Mouse (Mus musculus) limb, embryonic 12.5 days (tissue): ENCODE results near the gene Gtf2a2. TPM values are rescaled to one million over a fixed set of nuclear protein-coding genes. Genes with fewer than 3 reads are reported as not detected.

ENCODE experiments used
- ATAC-seq: fragments of 200-750 bp; cut with Nextera tagmentation; 2 replicates; pipeline ENCODE4 v1.8.0; 2017; ENCODE audit warnings: low read depth, moderate TSS enrichment; ENCODE audit not compliant: insufficient number of reproducible peaks, insufficient read depth, low FRiP score, low TSS enrichment
- H3K27ac ChIP-seq: fragments of 300-500 bp; sonication (generic); 2 replicates; pipeline ENCODE4 v1.5.1; 2016; ENCODE audit warnings: mild to moderate bottlenecking, moderate library complexity
- H3K27me3 ChIP-seq: fragments of 300-500 bp; sonication (generic); 2 replicates; pipeline ENCODE4 v1.6.1; 2016; ENCODE audit warnings: mild to moderate bottlenecking, moderate library complexity
- H3K36me3 ChIP-seq: fragments of 300-500 bp; sonication (generic); 2 replicates; pipeline ENCODE4 v1.6.1; 2016; ENCODE audit warnings: mild to moderate bottlenecking, moderate library complexity
- H3K4me1 ChIP-seq: fragments of 300-500 bp; sonication (generic); replicated peaks from 2 replicates; pipeline ENCODE4 v1.6.1; 2016
- H3K4me2 ChIP-seq: fragments of 300-500 bp; sonication (generic); 2 replicates; pipeline ENCODE4 v1.6.1; 2016; ENCODE audit warnings: mild to moderate bottlenecking, moderate library complexity
- H3K4me3 ChIP-seq: fragments of 300-500 bp; sonication (generic); replicated peaks from 2 replicates; pipeline ENCODE4 v1.5.1; 2016; ENCODE audit warnings: mild to moderate bottlenecking
- H3K9ac ChIP-seq: fragments of 300-500 bp; sonication (generic); replicated peaks from 2 replicates; pipeline ENCODE4 v1.6.1; 2016; ENCODE audit warnings: mild to moderate bottlenecking, moderate library complexity
- H3K9me3 ChIP-seq: fragments of 300-500 bp; sonication (generic); 2 replicates; pipeline ENCODE4 v1.6.1; 2016; ENCODE audit warnings: mild to moderate bottlenecking, moderate library complexity
- WGBS: fragments of 180-500 bp; shearing (Covaris S2); methylation state at CpG from one replicate; pipeline ENCODE4 v1.1.7; 2016; 5-methylcytosine and 5-hydroxymethylcytosine counted together
- polyA plus RNA-seq: library from polyadenylated mRNA; unstranded; fragments of >200 nt; fragmentation: Nextera tagmentation; extraction: Ambion mirVana; gene quantifications from 2 replicates; pipeline ENCODE4 v1.2.1, GENCODE M21; 2016

Gene Gtf2a2
- polyA plus RNA-seq, 1 experiment from 2014 or later = 213 TPM

- Histone ChIP-seq H3K4me1 (no peaks in the 10 kb centered on the region), H3K27me3 (no peaks in the 10 kb centered on the region), H3K36me3 (no peaks in the 10 kb centered on the region), H3K4me2 (no peak overlapping the region), H3K27ac (no peak overlapping the region), H3K4me3 (no peak overlapping the region), H3K9me3 (no peaks in the 10 kb centered on the region), H3K9ac (no peak overlapping the region)
- no peak for ATAC-seq
- 93% methylated on average over 3 of the region's 3 CpGs for WGBS
Observed at GRCm38 (mm10) chr9:70067497-70067896, 55.1 kb downstream of the Gtf2a2 start.

GRCm38 (mm10) chr9:70069961-70070435 is 57.6 kb downstream of the Gtf2a2 start:
- no peak overlapping the region for H3K4me3 ChIP-seq
- H3K36me3 ChIP-seq = no peaks in the 10 kb centered on the region
- 83% methylated on average over 8 of the region's 8 CpGs for WGBS

DNA sequence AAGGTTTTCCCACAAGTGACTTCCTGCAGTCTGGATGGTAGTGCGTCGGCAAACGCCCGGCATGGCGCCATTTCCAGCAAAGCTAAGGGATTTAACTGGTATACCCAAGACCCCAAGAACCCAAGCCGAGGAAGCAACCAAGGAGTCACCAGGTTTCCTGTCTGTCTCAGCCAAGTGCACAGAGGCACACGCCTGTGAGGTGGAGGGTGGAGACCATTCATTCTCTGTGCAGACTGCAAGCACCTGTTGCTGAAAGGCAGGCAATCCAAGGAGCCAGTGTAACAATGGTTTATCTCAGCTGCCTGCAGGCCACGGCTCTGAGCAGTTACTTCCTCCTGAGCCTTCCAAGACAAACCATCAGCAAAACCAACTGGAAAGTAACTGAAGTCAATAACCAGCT is 60.0 kb downstream of the Gtf2a2 start:
- H3K9ac ChIP-seq = no peak overlapping the region
- no peak overlapping the region for H3K4me3 ChIP-seq
- WGBS = 87% methylated on average over 8 of the region's 8 CpGs
- no peak overlapping the region for H3K4me2 ChIP-seq
- H3K4me1 ChIP-seq = no peaks in the 10 kb centered on the region
- ATAC-seq = no peak
- no peaks in the 10 kb centered on the region for H3K27me3 ChIP-seq
- no peaks in the 10 kb centered on the region for H3K36me3 ChIP-seq
- no peak overlapping the region for H3K27ac ChIP-seq
- no peaks in the 10 kb centered on the region for H3K9me3 ChIP-seq

More at GRCm38 (mm10) chr9:70069961-70070435, 57.6 kb downstream of the Gtf2a2 start:
- Histone ChIP-seq H3K9ac (no peak overlapping the region), H3K27ac (no peak overlapping the region), H3K9me3 (no peaks in the 10 kb centered on the region), H3K27me3 (no peaks in the 10 kb centered on the region), H3K4me2 (no peak overlapping the region), H3K4me1 (no peaks in the 10 kb centered on the region)
- no peak for ATAC-seq

Other genes with a start within 250 kb of the Gtf2a2 start
- gene Bnip2, start 23.1 kb upstream of the Gtf2a2 start, polyA plus RNA-seq = 103 and 112 TPM in 2 replicates
- not detected in 2 replicates for gene Gcnt3, start 25.5 kb downstream of the Gtf2a2 start, polyA plus RNA-seq
- 1.7 and 2.4 TPM in 2 replicates for gene Fam81a, start 130.0 kb downstream of the Gtf2a2 start, polyA plus RNA-seq
- gene Myo1e, start 194.8 kb downstream of the Gtf2a2 start, polyA plus RNA-seq = 24.6 and 26.8 TPM in 2 replicates